Mouse (Mus musculus) liver, embryonic 14.5 days (tissue): ENCODE measurements around the gene Gabarap. TPM values are rescaled to one million over a fixed set of nuclear protein-coding genes. Genes with fewer than 3 reads are reported as not detected.

Experiments
- ATAC-seq: fragments of 200-750 bp; cut with Nextera tagmentation; 2 replicates; pipeline ENCODE4 v1.8.0; 2017; ENCODE audit warnings: moderate number of reproducible peaks, mild to moderate bottlenecking, moderate library complexity; ENCODE audit not compliant: insufficient read depth
- DNase-seq, 3 experiments: peaks; one replicate each; pipeline ENCODE4 v3.0.0-alpha.2; 2012 to 2013; ENCODE audit warnings: low read depth in 3 of 3, low spot score in 3 of 3
- H3K27ac ChIP-seq: fragments of 300-500 bp; sonication (generic); 2 replicates; pipeline ENCODE4 v1.5.1; 2014; ENCODE audit warnings: moderate library complexity, mild to moderate bottlenecking, control low read depth, inconsistent platforms
- H3K27me3 ChIP-seq: fragments of 300-500 bp; sonication (generic); 2 replicates; pipeline ENCODE4 v1.6.1; 2014; ENCODE audit warnings: mild to moderate bottlenecking, low read length, moderate library complexity; ENCODE audit not compliant: control insufficient read depth, insufficient read depth
- H3K36me3 ChIP-seq: fragments of 300-500 bp; sonication (generic); replicated peaks from 2 replicates; pipeline ENCODE4 v1.6.1; 2014; ENCODE audit warnings: low read depth; ENCODE audit not compliant: control insufficient read depth, insufficient read depth
- H3K4me1 ChIP-seq, 2 experiments: fragments of 200-500 bp in 1 of 2; fragments of 300-500 bp in 1 of 2; sonication (generic) in 1 of 2; replicated peaks; 2 replicates each; pipeline ENCODE4 v1.6.1; 2012 to 2014; ENCODE audit warnings: antibody characterized with exemption in 1 of 2, inconsistent platforms in 1 of 2, low read length in 1 of 2; ENCODE audit not compliant: control insufficient read depth in 2 of 2, insufficient read depth in 2 of 2
- H3K4me2 ChIP-seq: fragments of 300-500 bp; sonication (generic); 2 replicates; pipeline ENCODE4 v1.6.1; 2014; ENCODE audit warnings: low read depth, mild to moderate bottlenecking, control low read depth, moderate library complexity
- H3K4me3 ChIP-seq, 2 experiments: fragments of 200-500 bp in 1 of 2; fragments of 300-500 bp in 1 of 2; sonication (generic) in 1 of 2; 2 replicates each; pipeline ENCODE4 v1.5.1; 2012 to 2014; ENCODE audit warnings: low read depth in 2 of 2, low read length in 2 of 2, mild to moderate bottlenecking in 2 of 2, control low read depth in 1 of 2, inconsistent platforms in 1 of 2, moderate library complexity in 1 of 2; ENCODE audit not compliant: insufficient read depth in 1 of 2
- H3K9ac ChIP-seq: fragments of 300-500 bp; sonication (generic); replicated peaks from 2 replicates; pipeline ENCODE4 v1.6.1; 2014; ENCODE audit warnings: mild to moderate bottlenecking, control low read depth, moderate library complexity
- H3K9me3 ChIP-seq: fragments of 300-500 bp; sonication (generic); 2 replicates; pipeline ENCODE4 v1.6.1; 2016; ENCODE audit warnings: low read length, mixed read lengths; ENCODE audit not compliant: control insufficient read depth
- CTCF ChIP-seq: IDR thresholded peaks from 2 replicates; pipeline ENCODE4 v1.5.1; 2016; ENCODE audit warnings: antibody characterized with exemption, low read depth, control low read depth
- EP300 ChIP-seq: IDR thresholded peaks from 2 replicates; pipeline ENCODE4 v1.6.1; 2016; ENCODE audit warnings: antibody characterized with exemption, low read depth
- WGBS: fragments of 180-500 bp; shearing (Covaris S2); extraction: QIAGEN DNeasy Blood & Tissue Kit; methylation state at CpG from one replicate; pipeline ENCODE4 v1.1.7; 2014; ENCODE audit not compliant: insufficient replicate concordance; 5-methylcytosine and 5-hydroxymethylcytosine counted together
- polyA plus RNA-seq, 2 experiments: library from polyadenylated mRNA; depleted of rRNA in 1 of 2; stranded (reverse) in 1 of 2; unstranded in 1 of 2; fragments of >200 nt; fragmentation: Nextera tagmentation in 1 of 2; extraction: Ambion mirVana in 1 of 2; gene quantifications; 2 replicates each; pipeline versions ENCODE4 v1.2.1 to v1.2.3; 2012 to 2014

Gene Gabarap
- polyA plus RNA-seq, 2 experiments: 134 to 300 TPM

DNA sequence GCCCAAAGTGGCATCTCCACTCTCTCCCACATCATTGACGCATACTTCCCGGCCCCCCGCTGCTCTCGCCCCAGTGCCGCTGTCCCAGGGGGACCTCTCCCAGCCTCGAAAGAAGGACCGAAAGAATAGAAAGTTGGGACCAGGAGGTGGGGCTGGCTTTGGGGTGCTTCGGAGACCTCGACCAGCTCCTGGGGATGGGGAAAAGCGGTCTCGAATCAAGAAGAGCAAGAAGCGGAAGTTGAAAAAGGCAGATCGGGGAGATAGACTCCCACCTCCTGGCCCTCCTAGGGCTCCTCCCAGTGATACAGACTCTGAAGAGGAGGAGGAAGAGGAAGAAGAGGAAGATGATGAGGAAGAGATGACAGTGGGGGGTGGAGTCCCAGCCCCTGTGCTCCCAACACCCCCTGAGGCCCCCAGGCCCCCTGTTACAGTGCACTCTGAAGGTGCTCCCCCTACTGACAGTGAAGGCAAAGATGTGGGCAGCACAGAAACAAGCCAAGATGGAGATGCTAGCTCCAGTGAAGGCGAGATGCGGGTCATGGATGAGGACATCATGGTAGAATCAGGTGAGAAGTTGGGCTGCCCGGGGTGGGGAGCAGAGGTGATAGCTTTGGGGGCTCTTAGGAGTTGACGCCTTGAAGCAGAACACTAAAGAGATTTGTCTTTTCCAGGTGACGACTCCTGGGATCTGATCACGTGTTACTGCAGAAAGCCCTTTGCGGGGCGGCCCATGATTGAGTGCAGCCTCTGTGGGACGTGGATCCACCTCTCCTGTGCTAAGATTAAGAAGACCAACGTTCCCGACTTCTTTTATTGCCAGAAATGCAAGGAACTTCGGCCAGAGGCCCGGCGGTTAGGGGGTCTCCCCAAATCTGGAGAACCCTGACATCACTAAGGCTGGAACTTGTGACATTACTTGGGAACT lies 7.9 kb downstream of the Gabarap start:
- H3K36me3 ChIP-seq: peaks cover 34% of the 10 kb centered on the region
- no peak for DNase-seq
- no peak overlapping the region for H3K4me2 ChIP-seq
- no peaks in the 10 kb centered on the region for H3K9me3 ChIP-seq
- TF ChIP-seq EP300 (no peak), CTCF (peak; percentile 53)
- peaks cover 16 to 29% of the 10 kb centered on the region in 2 experiments for H3K4me1 ChIP-seq
- ATAC-seq: no peak
- WGBS: 83% methylated on average over 27 of the region's 27 CpGs
- H3K9ac ChIP-seq: no peak overlapping the region
- no peaks in the 10 kb centered on the region for H3K27me3 ChIP-seq
- H3K4me3 ChIP-seq: no peak overlapping the region
- H3K27ac ChIP-seq: no peak overlapping the region

DNA sequence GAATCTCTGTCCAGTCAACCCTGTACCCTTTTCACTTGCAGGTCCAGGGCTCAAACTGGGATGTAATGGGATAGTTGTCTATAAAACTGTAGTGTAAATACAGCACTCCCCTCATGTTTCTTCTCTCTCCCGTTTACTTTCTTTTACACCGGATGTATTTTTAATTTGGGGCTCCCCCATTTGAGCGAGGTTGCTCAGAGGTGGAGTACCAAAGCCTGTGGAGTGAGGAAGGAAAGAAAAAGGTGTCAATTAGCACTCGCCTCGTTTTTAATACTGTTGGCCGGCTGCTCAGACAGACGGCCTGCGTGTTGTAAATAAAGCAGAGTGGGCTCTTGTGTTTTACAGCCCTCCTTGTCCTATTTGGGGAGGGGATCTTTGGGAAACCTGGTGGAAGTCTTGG lies 8.7 kb downstream of the Gabarap start:
- H3K9me3 ChIP-seq: no peaks in the 10 kb centered on the region
- peaks cover 12 to 25% of the 10 kb centered on the region in 2 experiments for H3K4me1 ChIP-seq
- DNase-seq: no peak
- H3K27ac ChIP-seq: peak overlapping the region; percentile 5; the same call in 1 of the 2 replicates
- peak overlapping the region; percentile 91; the same call in 1 of the 2 replicates for H3K4me2 ChIP-seq
- 80% methylated on average over 8 of the region's 8 CpGs for WGBS
- H3K9ac ChIP-seq: no peak overlapping the region
- H3K36me3 ChIP-seq: peaks cover 25% of the 10 kb centered on the region
- no peaks in the 10 kb centered on the region for H3K27me3 ChIP-seq
- TF ChIP-seq CTCF (no peak), EP300 (no peak)
- no peak for ATAC-seq
- no peak overlapping the region for H3K4me3 ChIP-seq

DNA sequence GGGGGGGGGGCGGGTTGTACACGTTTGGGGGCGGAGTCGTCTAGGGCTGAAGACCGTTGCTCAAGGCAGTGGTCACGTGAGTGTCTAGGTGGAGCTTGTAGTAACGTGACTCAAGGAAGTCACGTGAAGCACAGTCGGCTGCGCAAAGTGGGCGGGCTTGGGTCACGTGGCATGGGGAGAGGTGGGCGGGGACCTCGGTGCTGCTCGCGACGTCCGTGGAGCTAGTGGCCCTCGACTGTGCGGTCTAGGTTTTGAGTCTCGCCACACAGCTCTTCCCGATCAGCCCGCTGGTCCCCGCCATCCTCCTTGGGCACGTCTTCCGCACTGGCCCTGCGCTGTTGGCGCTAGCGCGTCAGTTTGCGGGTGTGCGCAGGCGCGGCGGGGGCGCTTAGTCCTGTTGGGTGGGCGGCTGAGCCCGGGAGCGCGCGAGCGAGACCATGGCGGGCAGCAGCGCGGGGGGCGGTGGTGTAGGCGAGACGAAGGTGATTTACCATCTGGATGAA lies 9.5 kb downstream of the Gabarap start, which contains the start of gene Dvl2:
Dvl2 (plus strand) TSS at position 200 of the 503 bp plus-strand sequence.
- peak within 1 kb of the TSS; percentile 64 for H3K9ac ChIP-seq
- peaks cover 24% of the 10 kb centered on the region for H3K36me3 ChIP-seq
- H3K27me3 ChIP-seq: no peaks in the 10 kb centered on the region
- H3K27ac ChIP-seq: peak within 1 kb of the TSS; percentile 22; the same call in 1 of the 2 replicates
- ATAC-seq: peak; percentile 11
- H3K9me3 ChIP-seq: no peaks in the 10 kb centered on the region
- TF ChIP-seq CTCF (no peak), EP300 (peak; percentile 34)
- peak within 1 kb of the TSS; percentile 69 for H3K4me3 ChIP-seq
- peak within 1 kb of the TSS; percentile 91 for H3K4me2 ChIP-seq
- DNase-seq: peak; percentile 90 to 92 (median 91)
- H3K4me1 ChIP-seq: peaks cover 11 to 24% of the 10 kb centered on the region in 2 experiments
- under 1% methylated on average over 48 of the region's 48 CpGs for whole genome bisulfite sequencing

DNA sequence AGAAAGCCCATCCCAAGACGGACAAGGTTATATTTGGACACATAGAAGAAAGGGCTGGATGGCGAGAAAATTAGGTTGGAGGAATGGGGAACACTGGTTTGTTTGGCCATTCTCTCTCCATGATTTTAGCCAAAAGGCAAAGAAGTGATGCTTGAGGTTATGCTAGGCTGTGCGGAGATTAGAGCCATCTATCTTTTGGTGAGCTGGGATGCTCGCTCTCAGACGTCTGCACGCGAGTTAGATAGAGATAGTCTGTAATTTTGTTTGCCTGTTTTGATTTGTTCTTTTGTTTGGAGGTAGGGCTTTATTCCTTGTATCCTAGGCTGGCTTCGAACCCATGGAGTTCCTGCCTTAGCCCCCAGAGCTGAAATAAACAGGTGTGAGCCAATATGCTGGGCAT lies 10.2 kb downstream of the Gabarap start:
- Histone ChIP-seq H3K27me3 (no peaks in the 10 kb centered on the region), H3K4me3 (peak overlapping the region; percentile 69), H3K4me2 (peak overlapping the region; percentile 91), H3K4me1 (peaks cover 11 to 24% of the 10 kb centered on the region in 2 experiments), H3K9ac (peak overlapping the region; percentile 64), H3K9me3 (no peaks in the 10 kb centered on the region), H3K36me3 (peaks cover 24% of the 10 kb centered on the region), H3K27ac (no peak overlapping the region)
- DNase-seq: no peak
- no peak for ATAC-seq
- TF ChIP-seq EP300 (no peak), CTCF (no peak)
- 9% methylated on average over 8 of the region's 8 CpGs for WGBS

DNA sequence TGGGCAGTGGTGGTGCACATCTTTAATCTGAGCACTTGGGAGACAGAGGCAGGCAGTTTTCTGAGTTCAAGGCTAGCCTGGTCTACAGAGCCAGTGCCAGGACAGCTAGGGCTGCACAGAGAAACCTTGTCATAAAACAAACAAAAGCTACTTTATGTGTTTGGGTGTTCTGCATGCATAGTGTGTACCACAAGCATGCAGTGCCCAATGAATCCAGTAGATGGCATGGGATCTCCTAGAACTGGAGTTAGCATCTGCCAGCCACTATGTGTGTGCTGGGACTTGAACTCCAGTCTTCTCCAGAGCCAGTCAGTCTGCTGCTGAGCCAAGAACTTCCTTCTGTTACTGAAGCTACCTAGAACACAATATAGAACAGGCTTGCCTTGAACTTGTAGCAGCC lies 10.9 kb downstream of the Gabarap start:
- Histone ChIP-seq H3K9me3 (no peaks in the 10 kb centered on the region), H3K4me3 (no peak overlapping the region), H3K36me3 (peaks cover 28% of the 10 kb centered on the region), H3K27me3 (no peaks in the 10 kb centered on the region), H3K27ac (no peak overlapping the region), H3K4me1 (peaks cover 11 to 24% of the 10 kb centered on the region in 2 experiments), H3K9ac (no peak overlapping the region), H3K4me2 (peak overlapping the region; percentile 91)
- ATAC-seq: no peak
- TF ChIP-seq EP300 (no peak), CTCF (peak; percentile 78)
- DNase-seq: peak in 1 of 3 experiments; percentile 54
